Mouse (Mus musculus) heart, postnatal 0 days (tissue): Measurements from ENCODE around the gene Tle3.

Experiments used
- CTCF ChIP-seq: IDR thresholded peaks from 2 replicates; pipeline ENCODE4 v1.5.1; 2016; ENCODE audit warnings: antibody characterized with exemption, control low read depth, low read depth
- EP300 ChIP-seq: IDR thresholded peaks from 2 replicates; pipeline ENCODE4 v1.6.1; 2016; ENCODE audit warnings: antibody characterized with exemption, low read depth

DNA sequence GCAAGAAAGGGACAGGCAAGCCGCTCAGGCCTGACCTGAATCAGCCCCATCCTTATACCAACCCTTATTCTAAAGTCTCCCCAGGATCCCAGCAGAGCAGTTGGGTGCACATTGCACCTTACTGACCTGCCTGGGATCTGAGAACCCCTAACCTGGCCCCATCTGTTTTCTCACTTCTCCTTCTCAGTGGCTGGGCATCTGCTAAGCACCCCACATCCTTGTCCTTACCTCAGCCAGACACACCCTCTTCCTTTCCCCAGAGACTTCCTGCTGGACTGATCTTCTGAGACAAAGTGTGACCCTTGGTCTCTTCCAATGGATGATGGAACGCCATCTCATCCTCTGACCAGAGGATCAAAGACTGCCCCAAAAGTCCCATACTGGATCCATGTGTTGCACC, 74.8 kb downstream of the Tle3 start:
- TF ChIP-seq CTCF (no peak), EP300 (no peak)
